Mouse (Mus musculus): ENCODE data around the gene Smc2. TPM values are rescaled to one million over a fixed set of nuclear protein-coding genes. Genes with fewer than 3 reads are reported as not detected.
"Not testable (repeated sequence)": the region's sequence is repeated elsewhere in the genome, so short reads cannot be mapped to it uniquely, and the experiment has no call there.

Gene Smc2
- polyA plus RNA-seq, 1 experiment from 2014 or later, result 248 TPM

- H3K36me3 ChIP-seq (ENCODE audit: control insufficient read depth, insufficient read depth, low read length), result peaks cover 1% of the 10 kb centered on the region
- no peak overlapping the region for H3K27ac ChIP-seq (ENCODE audit: low read depth, low read length)
- WGBS, result 95% methylated on average over 3 of the region's 3 CpGs
These were observed 34.4 kb downstream of the Smc2 start for GRCm38 (mm10) chr4:52473431-52473830.

GRCm38 (mm10) chr4:52487486-52487885, 48.4 kb downstream of the Smc2 start:
- no peak overlapping the region for H3K9ac ChIP-seq (ENCODE audit: low read length)
- H3K36me3 ChIP-seq (ENCODE audit: control insufficient read depth, insufficient read depth, low read length), result no peaks in the 10 kb centered on the region; the same call in 1 of the 2 replicates
- DNase-seq (ENCODE audit: low spot score) (no peak), ATAC-seq (replicated peaks; ENCODE audit: low FRiP score) (no peak)
- no peaks in the 10 kb centered on the region for H3K9me3 ChIP-seq (ENCODE audit: control insufficient read depth, low read length)
- no peaks in the 10 kb centered on the region for H3K4me1 ChIP-seq (replicated peaks; ENCODE audit: control insufficient read depth, insufficient read depth, low read length)
- no peak overlapping the region for H3K4me2 ChIP-seq (ENCODE audit: low read depth, low read length, severe bottlenecking)
- H3K27me3 ChIP-seq (ENCODE audit: control insufficient read depth, insufficient read depth, low read length), result no peaks in the 10 kb centered on the region
- H3K27ac ChIP-seq (ENCODE audit: low read depth, low read length), result no peak overlapping the region
- 95% methylated on average over 4 of the region's 4 CpGs for WGBS
- no peak overlapping the region for H3K4me3 ChIP-seq (ENCODE audit: low read depth, low read length)

More at GRCm38 (mm10) chr4:52473431-52473830, 34.4 kb downstream of the Smc2 start:
- DNase-seq (ENCODE audit: low spot score) (no peak), ATAC-seq (replicated peaks; ENCODE audit: low FRiP score) (no peak)
- no peaks in the 10 kb centered on the region for H3K9me3 ChIP-seq (ENCODE audit: control insufficient read depth, low read length)
- no peaks in the 10 kb centered on the region for H3K4me1 ChIP-seq (replicated peaks; ENCODE audit: control insufficient read depth, insufficient read depth, low read length)
- H3K9ac ChIP-seq (ENCODE audit: low read length), result no peak overlapping the region
- no peak overlapping the region for H3K4me3 ChIP-seq (ENCODE audit: low read depth, low read length)
- H3K27me3 ChIP-seq (ENCODE audit: control insufficient read depth, insufficient read depth, low read length), result no peaks in the 10 kb centered on the region
- no peak overlapping the region for H3K4me2 ChIP-seq (ENCODE audit: low read depth, low read length, severe bottlenecking)

- not testable (repeated sequence) for H3K4me3 ChIP-seq (ENCODE audit: low read depth, low read length); H3K9ac ChIP-seq (ENCODE audit: low read length); H3K27me3 ChIP-seq (ENCODE audit: control insufficient read depth, insufficient read depth, low read length); ATAC-seq (replicated peaks; ENCODE audit: low FRiP score); H3K36me3 ChIP-seq (ENCODE audit: control insufficient read depth, insufficient read depth, low read length); H3K4me1 ChIP-seq (replicated peaks; ENCODE audit: control insufficient read depth, insufficient read depth, low read length); DNase-seq (ENCODE audit: low spot score); H3K9me3 ChIP-seq (ENCODE audit: control insufficient read depth, low read length); H3K4me2 ChIP-seq (ENCODE audit: low read depth, low read length, severe bottlenecking); H3K27ac ChIP-seq (ENCODE audit: low read depth, low read length)
- WGBS, result 98% methylated on average over 10 of the region's 10 CpGs
These were observed 58.1 kb downstream of the Smc2 start, which contains the start of gene Vma21-ps for GRCm38 (mm10) chr4:52497144-52497543. Gene Vma21-ps (minus strand): TSS chr4:52497244.

- whole genome bisulfite sequencing, result 5% methylated on average over 4 of the region's 4 CpGs
- H3K36me3 ChIP-seq (ENCODE audit: control insufficient read depth, insufficient read depth, low read length), result no peaks in the 10 kb centered on the region
- DNase-seq (ENCODE audit: low spot score) (no peak), ATAC-seq (replicated peaks; ENCODE audit: low FRiP score) (no peak)
- no peak overlapping the region for H3K9ac ChIP-seq (ENCODE audit: low read length)
- H3K9me3 ChIP-seq (ENCODE audit: control insufficient read depth, low read length), result no peaks in the 10 kb centered on the region
- no peak overlapping the region for H3K4me2 ChIP-seq (ENCODE audit: low read depth, low read length, severe bottlenecking)
- H3K27me3 ChIP-seq (ENCODE audit: control insufficient read depth, insufficient read depth, low read length), result no peaks in the 10 kb centered on the region
- H3K4me3 ChIP-seq (ENCODE audit: low read depth, low read length), result no peak overlapping the region
- H3K4me1 ChIP-seq (replicated peaks; ENCODE audit: control insufficient read depth, insufficient read depth, low read length), result no peaks in the 10 kb centered on the region
- no peak overlapping the region for H3K27ac ChIP-seq (ENCODE audit: low read depth, low read length)
These were observed 78.5 kb downstream of the Smc2 start for GRCm38 (mm10) chr4:52517580-52517979.

GRCm38 (mm10) chr4:52519301-52519700, 80.3 kb downstream of the Smc2 start:
- Histone ChIP-seq H3K4me1 (replicated peaks; ENCODE audit: control insufficient read depth, insufficient read depth, low read length) (no peaks in the 10 kb centered on the region), H3K4me3 (ENCODE audit: low read depth, low read length) (no peak overlapping the region), H3K9ac (ENCODE audit: low read length) (no peak overlapping the region), H3K27me3 (ENCODE audit: control insufficient read depth, insufficient read depth, low read length) (no peaks in the 10 kb centered on the region), H3K27ac (ENCODE audit: low read depth, low read length) (no peak overlapping the region), H3K4me2 (ENCODE audit: low read depth, low read length, severe bottlenecking) (no peak overlapping the region), H3K36me3 (ENCODE audit: control insufficient read depth, insufficient read depth, low read length) (no peaks in the 10 kb centered on the region), H3K9me3 (ENCODE audit: control insufficient read depth, low read length) (no peaks in the 10 kb centered on the region)
- DNase-seq (ENCODE audit: low spot score) (no peak), ATAC-seq (replicated peaks; ENCODE audit: low FRiP score) (no peak)
- 92% methylated on average over 5 of the region's 5 CpGs for WGBS

DNA sequence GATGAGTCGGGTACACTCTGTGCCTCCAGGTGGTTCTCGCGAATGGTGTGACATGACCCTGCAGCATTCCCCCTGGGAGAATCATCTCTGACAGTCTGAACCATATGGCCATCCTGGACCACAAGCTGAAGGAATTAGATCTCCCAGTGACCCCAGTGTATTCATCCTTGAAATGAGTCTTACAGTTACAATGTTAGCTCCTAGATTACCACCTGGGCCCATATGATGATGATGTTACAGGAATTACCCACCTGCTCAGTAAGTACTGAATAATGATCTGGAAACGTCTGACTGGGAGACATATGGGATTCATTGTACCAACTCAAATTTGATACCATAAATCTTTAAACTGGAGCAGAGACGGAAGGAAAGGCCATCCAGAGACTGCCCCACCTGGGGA, 87.4 kb downstream of the Smc2 start:
- WGBS, result 84% methylated on average over 5 of the region's 5 CpGs
- Histone ChIP-seq H3K9ac (ENCODE audit: low read length) (no peak overlapping the region), H3K27me3 (ENCODE audit: control insufficient read depth, insufficient read depth, low read length) (no peaks in the 10 kb centered on the region), H3K36me3 (ENCODE audit: control insufficient read depth, insufficient read depth, low read length) (no peaks in the 10 kb centered on the region), H3K9me3 (ENCODE audit: control insufficient read depth, low read length) (no peaks in the 10 kb centered on the region), H3K4me1 (replicated peaks; ENCODE audit: control insufficient read depth, insufficient read depth, low read length) (no peaks in the 10 kb centered on the region), H3K27ac (ENCODE audit: low read depth, low read length) (no peak overlapping the region), H3K4me2 (ENCODE audit: low read depth, low read length, severe bottlenecking) (no peak overlapping the region), H3K4me3 (ENCODE audit: low read depth, low read length) (no peak overlapping the region)
- no peak for DNase-seq (ENCODE audit: low spot score)
- ATAC-seq (replicated peaks; ENCODE audit: low FRiP score), result no peak

GRCm38 (mm10) chr4:52530636-52531035, 91.6 kb downstream of the Smc2 start:
- ATAC-seq (replicated peaks; ENCODE audit: low FRiP score) (no peak), DNase-seq (ENCODE audit: low spot score) (no peak)
- no peak overlapping the region for H3K4me3 ChIP-seq (ENCODE audit: low read depth, low read length)
- WGBS, result 85% methylated on average over 2 of the region's 2 CpGs
- no peaks in the 10 kb centered on the region for H3K27me3 ChIP-seq (ENCODE audit: control insufficient read depth, insufficient read depth, low read length)
- no peak overlapping the region for H3K27ac ChIP-seq (ENCODE audit: low read depth, low read length)
- H3K4me2 ChIP-seq (ENCODE audit: low read depth, low read length, severe bottlenecking), result no peak overlapping the region
- no peaks in the 10 kb centered on the region for H3K4me1 ChIP-seq (replicated peaks; ENCODE audit: control insufficient read depth, insufficient read depth, low read length)
- no peaks in the 10 kb centered on the region for H3K36me3 ChIP-seq (ENCODE audit: control insufficient read depth, insufficient read depth, low read length)
- H3K9ac ChIP-seq (ENCODE audit: low read length), result no peak overlapping the region
- H3K9me3 ChIP-seq (ENCODE audit: control insufficient read depth, low read length), result no peaks in the 10 kb centered on the region

Other genes with a start within 250 kb of the Smc2 start
- gene Vma21-ps, start 58.0 kb downstream of the Smc2 start, polyA plus RNA-seq (2014; fragmentation: Nextera tagmentation; extraction: Ambion mirVana), result not detected in 2 replicates
- gene Toporsl, start 157.0 kb downstream of the Smc2 start, polyA plus RNA-seq (2014; fragmentation: Nextera tagmentation; extraction: Ambion mirVana), result 0.07 TPM in 1 of 2 replicates, not detected in the other

Data from forebrain, embryonic 11.5 days (tissue).